24 mouse cellular contexts compared by ENCODE assay signal in genomic region chr11:82891936-82892335, GRCm38 (mm10). TPM values are rescaled to one million over a fixed set of nuclear protein-coding genes. Genes with fewer than 3 reads are reported as not detected.
A peak's percentile ranks its signal among the peaks of the same experiment; 100 is the strongest.
DNase-seq lines count a peak whose midpoint lies in the region; ATAC-seq and TF ChIP-seq lines count a peak whose summit lies in the region.
"Had no signal": no experiment of that assay in that cellular context is flagged by ENCODE, and none has a peak within 500 bp of the region (broad histone marks: within the 10 kb centered on the region; RNA-seq: fewer than 3 reads in every experiment).

Gene Fndc8 (plus strand): TSS chr11:82892124.

- no peak for ATAC-seq in embryonic facial prominence, embryonic 13.5 days (ENCODE audit: insufficient number of reproducible peaks, insufficient read depth, low FRiP score, low TSS enrichment, low read depth)
- ATAC-seq in midbrain, embryonic 14.5 days (ENCODE audit: low FRiP score, low TSS enrichment): no peak
- ATAC-seq in midbrain, embryonic 13.5 days: no peak
- ATAC-seq: activated CD4-positive, CD25-positive, alpha-beta regulatory T cell, adult 4 months; forebrain, embryonic 15.5 days; intestine, embryonic 15.5 days had no signal

- no peaks in the 10 kb centered on the region for H3K9me3 ChIP-seq in embryonic facial prominence, embryonic 13.5 days
- H3K9me3 ChIP-seq in embryonic facial prominence, embryonic 10.5 days: no peaks in the 10 kb centered on the region
- H3K9me3 ChIP-seq in midbrain, embryonic 14.5 days (ENCODE audit: control insufficient read depth, low read length): no peaks in the 10 kb centered on the region
- H3K9me3 ChIP-seq in midbrain, embryonic 13.5 days: no peaks in the 10 kb centered on the region
- H3K9me3 ChIP-seq: forebrain, embryonic 15.5 days; hindbrain, embryonic 15.5 days; intestine, embryonic 15.5 days; limb, embryonic 12.5 days; midbrain, embryonic 12.5 days; neural tube, embryonic 15.5 days had no signal

- no peaks in the 10 kb centered on the region for H3K36me3 ChIP-seq in embryonic facial prominence, embryonic 13.5 days
- no peaks in the 10 kb centered on the region for H3K36me3 ChIP-seq in embryonic facial prominence, embryonic 10.5 days (replicated peaks)
- no peaks in the 10 kb centered on the region for H3K36me3 ChIP-seq in midbrain, embryonic 14.5 days (ENCODE audit: control insufficient read depth, insufficient read depth, low read length)
- H3K36me3 ChIP-seq in midbrain, embryonic 13.5 days: no peaks in the 10 kb centered on the region
- H3K36me3 ChIP-seq in thymus, adult 2 months (ENCODE audit: control insufficient read depth, insufficient read depth, low read length): no peaks in the 10 kb centered on the region
- H3K36me3 ChIP-seq: forebrain, embryonic 15.5 days; hindbrain, embryonic 15.5 days; intestine, embryonic 15.5 days; limb, embryonic 12.5 days; neural tube, embryonic 15.5 days had no signal

- TF ChIP-seq CTCF in thymus, adult 2 months (IDR thresholded peaks at IDR 0.05; ENCODE audit: borderline replicate concordance, control insufficient read depth, extremely low read depth, insufficient read depth, low read length, poor library complexity): no peak

- H3K4me1 ChIP-seq in embryonic facial prominence, embryonic 13.5 days: peaks cover 17% of the 10 kb centered on the region
- H3K4me1 ChIP-seq in embryonic facial prominence, embryonic 10.5 days: peaks cover 22% of the 10 kb centered on the region
- peaks cover 16% of the 10 kb centered on the region for H3K4me1 ChIP-seq in midbrain, embryonic 14.5 days (ENCODE audit: control insufficient read depth, insufficient read depth, low read length)
- peaks cover 21% of the 10 kb centered on the region for H3K4me1 ChIP-seq in midbrain, embryonic 13.5 days (replicated peaks)
- H3K4me1 ChIP-seq in thymus, adult 2 months (replicated peaks; ENCODE audit: control insufficient read depth, insufficient read depth, low read length): peaks cover 19% of the 10 kb centered on the region

- peak within 1 kb of the TSS; percentile 12; the same call in 1 of the 2 replicates for H3K9ac ChIP-seq in embryonic facial prominence, embryonic 13.5 days
- H3K9ac ChIP-seq in midbrain, embryonic 14.5 days (replicated peaks; ENCODE audit: low read length): 0 out of 2 replicates have a peak within 1 kb of the TSS, but pooled peaks have one; percentile 16
- H3K9ac ChIP-seq in midbrain, embryonic 13.5 days (replicated peaks): no peak within 1 kb of the TSS

- H3K27ac ChIP-seq in embryonic facial prominence, embryonic 13.5 days: no peak within 1 kb of the TSS
- H3K27ac ChIP-seq in embryonic facial prominence, embryonic 10.5 days (replicated peaks): no peak within 1 kb of the TSS
- H3K27ac ChIP-seq in midbrain, embryonic 14.5 days (replicated peaks; ENCODE audit: low read depth, low read length): no peak within 1 kb of the TSS
- no peak within 1 kb of the TSS for H3K27ac ChIP-seq in midbrain, embryonic 13.5 days
- H3K27ac ChIP-seq in thymus, adult 2 months (ENCODE audit: control insufficient read depth, insufficient read depth, low read length): peak within 1 kb of the TSS; percentile 81
- H3K27ac ChIP-seq: forebrain, embryonic 15.5 days; hindbrain, embryonic 15.5 days; intestine, embryonic 15.5 days; limb, embryonic 12.5 days; midbrain, embryonic 12.5 days; neural tube, embryonic 15.5 days had no signal

- no peak for TF ChIP-seq POLR2A in thymus, adult 2 months (IDR thresholded peaks at IDR 0.05; ENCODE audit: control insufficient read depth, extremely low read depth, insufficient read depth, low read length, poor library complexity)

- H3K4me3 ChIP-seq in embryonic facial prominence, embryonic 13.5 days: no peak within 1 kb of the TSS
- no peak within 1 kb of the TSS for H3K4me3 ChIP-seq in embryonic facial prominence, embryonic 10.5 days
- no peak within 1 kb of the TSS for H3K4me3 ChIP-seq in midbrain, embryonic 14.5 days (replicated peaks; ENCODE audit: low read depth, low read length)
- no peak within 1 kb of the TSS for H3K4me3 ChIP-seq in midbrain, embryonic 13.5 days (replicated peaks)
- H3K4me3 ChIP-seq in thymus, adult 2 months (ENCODE audit: control insufficient read depth, insufficient read depth, low read length): no peak within 1 kb of the TSS

- 0 out of 2 replicates have a peak, but pooled peaks cover 5% of the 10 kb centered on the region for H3K27me3 ChIP-seq in embryonic facial prominence, embryonic 13.5 days
- H3K27me3 ChIP-seq in embryonic facial prominence, embryonic 10.5 days (replicated peaks; ENCODE audit: low read depth, poor library complexity, severe bottlenecking): peaks cover 7% of the 10 kb centered on the region; the same call in 1 of the 2 replicates
- H3K27me3 ChIP-seq in midbrain, embryonic 14.5 days (ENCODE audit: control insufficient read depth, insufficient read depth, low read length): no peaks in the 10 kb centered on the region
- peaks cover 10% of the 10 kb centered on the region for H3K27me3 ChIP-seq in midbrain, embryonic 13.5 days
- H3K27me3 ChIP-seq in thymus, adult 2 months (ENCODE audit: control insufficient read depth, insufficient read depth, low read length): no peaks in the 10 kb centered on the region

- DNase-seq in embryonic facial prominence, embryonic 10.5 days (ENCODE audit: low spot score): no peak
- DNase-seq in midbrain, embryonic 14.5 days: no peak
- DNase-seq in thymus, adult 2 months: peak; percentile 52
- peak; percentile 77 for DNase-seq in thymus, postnatal 4 days
- no peak for DNase-seq in gastrocnemius, adult 18-20 months (ENCODE audit: low spot score)
- DNase-seq: adrenal gland, postnatal 14 days; cerebellum, adult 8-10 months; gastrocnemius, postnatal 14 days; heart, adult 18-20 months; kidney, adult 9 months; kidney, postnatal 25 days; lung, adult 18-20 months; lung, postnatal 10 days had no signal

- 62% methylated on average over 7 of the region's 7 CpGs for WGBS in embryonic facial prominence, embryonic 13.5 days
- 67% methylated on average over 7 of the region's 7 CpGs for WGBS in embryonic facial prominence, embryonic 10.5 days
- WGBS in midbrain, embryonic 14.5 days: 67% methylated on average over 7 of the region's 7 CpGs
- 72% methylated on average over 7 of the region's 7 CpGs for WGBS in midbrain, embryonic 13.5 days
- WGBS in thymus, adult 2 months: 27% methylated on average over 7 of the region's 7 CpGs

- H3K4me2 ChIP-seq in embryonic facial prominence, embryonic 13.5 days: no peak within 1 kb of the TSS
- H3K4me2 ChIP-seq in midbrain, embryonic 14.5 days (ENCODE audit: low read length): no peak within 1 kb of the TSS
- H3K4me2 ChIP-seq in midbrain, embryonic 13.5 days (replicated peaks): no peak within 1 kb of the TSS

RNA-seq across cellular contexts. Expression of gene Fndc8, which starts in this region (rescaled TPM):
- 0.15 and 0.32 TPM in 2 replicates for polyA plus RNA-seq in embryonic facial prominence, embryonic 13.5 days (2015; fragmentation: Nextera tagmentation; extraction: Ambion mirVana)
- polyA plus RNA-seq in embryonic facial prominence, embryonic 10.5 days (2016; fragmentation: Nextera tagmentation; extraction: Ambion mirVana): 0.26 and 0.35 TPM in 2 replicates
- 0.30 and 0.38 TPM in 2 replicates for polyA plus RNA-seq in midbrain, embryonic 14.5 days (2014; fragmentation: Nextera tagmentation; extraction: Ambion mirVana)
- polyA plus RNA-seq in midbrain, embryonic 13.5 days (2015; fragmentation: Nextera tagmentation; extraction: Ambion mirVana): 0.48 and 0.62 TPM in 2 replicates
- 0.23 and 0.36 TPM in 2 replicates for polyA plus RNA-seq in thymus, adult 2 months (2012; rRNA removed)
- total RNA-seq in gastrocnemius, adult 18-20 months (2021): not detected
- total RNA-seq: gastrocnemius, postnatal 14 days; heart, adult 18-20 months; heart, postnatal 25 days; left cerebral cortex, postnatal 14 days had no signal

Comparison
In these comparisons a context has a peak if more than half of its experiments do, and no peak if none do; other contexts are left out.
1. Peak in DNase-seq and H3K27ac ChIP-seq in thymus, adult 2 months; RNA of the gene not detected or under 1 TPM.